ENCODE assay signal across 9 mouse cellular contexts in genomic region chrX:85084237-85085153, GRCm38 (mm10).
DNase-seq lines count a peak whose midpoint lies in the region; ATAC-seq and TF ChIP-seq lines count a peak whose summit lies in the region.
"Had no signal": no experiment of that assay in that cellular context is flagged by ENCODE, and none has a peak within 500 bp of the region (broad histone marks: within the 10 kb centered on the region; RNA-seq: fewer than 3 reads in every experiment).

No protein-coding gene starts in this region.

- no peak overlapping the region for H3K27ac ChIP-seq in forebrain, postnatal 0 days (ENCODE audit: low read depth, low read length)
- H3K27ac ChIP-seq in forebrain, embryonic 11.5 days (ENCODE audit: low read depth, low read length): no peak overlapping the region
- peak overlapping the region; percentile 52 for H3K27ac ChIP-seq in heart, adult 2 months
- H3K27ac ChIP-seq: liver, embryonic 15.5 days had no signal

- no peak overlapping the region for H3K4me3 ChIP-seq in forebrain, postnatal 0 days (ENCODE audit: low read depth, low read length)
- no peak overlapping the region for H3K4me3 ChIP-seq in forebrain, embryonic 11.5 days (ENCODE audit: low read depth, low read length)
- H3K4me3 ChIP-seq in heart, adult 2 months: no peak overlapping the region
- no peak overlapping the region for H3K4me3 ChIP-seq in lung, adult 2 months (replicated peaks; ENCODE audit: extremely low read depth, low read depth, low read length)
- H3K4me3 ChIP-seq: liver, embryonic 15.5 days had no signal

- intact Hi-C loops in heart, adult 2 months (cut with DNase I): no loop called here

- H3K27me3 ChIP-seq in forebrain, postnatal 0 days (ENCODE audit: insufficient read depth, low read length): no peaks in the 10 kb centered on the region
- H3K27me3 ChIP-seq in forebrain, embryonic 11.5 days (ENCODE audit: control insufficient read depth, insufficient read depth, low read length): peaks cover 2% of the 10 kb centered on the region; the same call in 1 of the 2 replicates
- no peaks in the 10 kb centered on the region for H3K27me3 ChIP-seq in heart, adult 2 months (ENCODE audit: control insufficient read depth, insufficient read depth, low read length)
- H3K27me3 ChIP-seq: liver, embryonic 15.5 days had no signal

- H3K36me3 ChIP-seq in forebrain, postnatal 0 days (ENCODE audit: insufficient read depth): no peaks in the 10 kb centered on the region
- no peaks in the 10 kb centered on the region for H3K36me3 ChIP-seq in forebrain, embryonic 11.5 days (ENCODE audit: control insufficient read depth, insufficient read depth, low read length)
- no peaks in the 10 kb centered on the region for H3K36me3 ChIP-seq in heart, adult 2 months (ENCODE audit: control insufficient read depth, insufficient read depth, low read length)
- H3K36me3 ChIP-seq: liver, embryonic 15.5 days had no signal

- 47% methylated on average over 8 of the region's 8 CpGs for WGBS in forebrain, postnatal 0 days
- WGBS in forebrain, embryonic 11.5 days: 56% methylated on average over 8 of the region's 8 CpGs
- WGBS in heart, adult 2 months: 43% methylated on average over 8 of the region's 8 CpGs
- WGBS in lung, adult 2 months: 51% methylated on average over 8 of the region's 8 CpGs

- no peak overlapping the region for H3K9ac ChIP-seq in forebrain, postnatal 0 days
- H3K9ac ChIP-seq in forebrain, embryonic 11.5 days (ENCODE audit: low read length): no peak overlapping the region
- H3K9ac ChIP-seq in heart, adult 2 months (ENCODE audit: low read depth, low read length): no peak overlapping the region
- H3K9ac ChIP-seq: liver, embryonic 15.5 days had no signal

- H3K4me1 ChIP-seq in forebrain, postnatal 0 days (ENCODE audit: insufficient read depth): no peaks in the 10 kb centered on the region
- no peaks in the 10 kb centered on the region for H3K4me1 ChIP-seq in forebrain, embryonic 11.5 days (replicated peaks; ENCODE audit: control insufficient read depth, insufficient read depth, low read length)
- peaks cover 2% of the 10 kb centered on the region for H3K4me1 ChIP-seq in heart, adult 2 months (ENCODE audit: control insufficient read depth, insufficient read depth, low read length)
- peaks cover 4% of the 10 kb centered on the region; the same call in 1 of the 2 replicates for H3K4me1 ChIP-seq in lung, adult 2 months (ENCODE audit: control insufficient read depth, insufficient read depth, low read length)
- H3K4me1 ChIP-seq: liver, embryonic 15.5 days had no signal

- H3K4me2 ChIP-seq in forebrain, postnatal 0 days (ENCODE audit: low read depth): no peak overlapping the region
- no peak overlapping the region for H3K4me2 ChIP-seq in forebrain, embryonic 11.5 days (ENCODE audit: low read depth, low read length, severe bottlenecking)
- H3K4me2 ChIP-seq: liver, embryonic 15.5 days had no signal

- peak; percentile 16; the same call in 1 of the 2 replicates for ATAC-seq in forebrain, postnatal 0 days
- ATAC-seq in forebrain, embryonic 11.5 days (replicated peaks; ENCODE audit: low FRiP score): no peak

- no peak for TF ChIP-seq EP300 in heart, adult 2 months (IDR thresholded peaks at IDR 0.05; ENCODE audit: insufficient read depth, low read depth, low read length)

- DNase-seq in forebrain, postnatal 0 days: peak; percentile 1
- no peak for DNase-seq in forebrain, embryonic 11.5 days (ENCODE audit: low spot score)
- DNase-seq in 3T3-L1 (ENCODE audit: low read depth, low spot score): peak; percentile 12
- peak; percentile 39 to 54 for DNase-seq in heart, adult 2 months
- peak; percentile 3 for DNase-seq in lung, adult 2 months
- DNase-seq in c-Kit-positive CD71-positive TER-119-positive erythroid progenitor cells, embryonic 14.5 days (ENCODE audit: low spot score): no peak
- no peak for DNase-seq in cerebellum, adult 9-11 months
- no peak for DNase-seq in thymus, postnatal 25 days

- TF ChIP-seq CTCF in forebrain, postnatal 0 days (IDR thresholded peaks at IDR 0.05; ENCODE audit: low read depth): no peak
- no peak for TF ChIP-seq CTCF in heart, adult 2 months (IDR thresholded peaks at IDR 0.05)
- TF ChIP-seq CTCF in lung, adult 2 months (IDR thresholded peaks at IDR 0.05; ENCODE audit: insufficient read depth, low read length): no peak

- TF ChIP-seq POLR2A in heart, adult 2 months (IDR thresholded peaks at IDR 0.05; ENCODE audit: insufficient read depth, low read depth, low read length): no peak
- TF ChIP-seq POLR2A in lung, adult 2 months (IDR thresholded peaks at IDR 0.05; ENCODE audit: borderline replicate concordance, extremely low read depth, low read depth, low read length): no peak

- H3K9me3 ChIP-seq in forebrain, postnatal 0 days (ENCODE audit: low read length): no peaks in the 10 kb centered on the region
- no peaks in the 10 kb centered on the region for H3K9me3 ChIP-seq in forebrain, embryonic 11.5 days (ENCODE audit: control insufficient read depth, low read length)
- H3K9me3 ChIP-seq: liver, embryonic 15.5 days had no signal

- H3K79me2 ChIP-seq in heart, adult 2 months (replicated peaks; ENCODE audit: control insufficient read depth, insufficient read depth, low read length): no peaks in the 10 kb centered on the region

Comparison
In these comparisons a context has a peak if more than half of its experiments do, and no peak if none do; other contexts are left out.
1. DNase-seq: peak in forebrain, postnatal 0 days (single experiment), 3T3-L1 (single experiment), heart, adult 2 months (2 of 2) and lung, adult 2 months (single experiment); none in forebrain, embryonic 11.5 days (single experiment), c-Kit-positive CD71-positive TER-119-positive erythroid progenitor cells, embryonic 14.5 days (single experiment), cerebellum, adult 9-11 months (single experiment) and thymus, postnatal 25 days (single experiment).